Mouse (Mus musculus): ENCODE results near the gene Ggnbp2. TPM values are rescaled to one million over a fixed set of nuclear protein-coding genes. Genes with fewer than 3 reads are reported as not detected.

Gene Ggnbp2
- 69.3 and 71.9 TPM in 2 replicates for polyA plus RNA-seq (2014; fragmentation: Nextera tagmentation; extraction: Ambion mirVana)

GRCm38 (mm10) chr11:84870337-84871043 lies at the start of gene Ggnbp2:
Gene Ggnbp2, minus strand, starts transcription at chr11:84870817.
- Histone ChIP-seq H3K9ac (replicated peaks; ENCODE audit: low read length) (peak within 1 kb of the TSS; percentile 97), H3K9me3 (ENCODE audit: control insufficient read depth, low read length) (no peaks in the 10 kb centered on the region), H3K4me1 (ENCODE audit: control insufficient read depth, insufficient read depth, low read length) (peaks cover 19% of the 10 kb centered on the region), H3K27me3 (ENCODE audit: control insufficient read depth, insufficient read depth, low read length) (no peaks in the 10 kb centered on the region), H3K27ac (replicated peaks; ENCODE audit: low read depth, low read length) (peak within 1 kb of the TSS; percentile 99), H3K4me2 (ENCODE audit: low read length) (peak within 1 kb of the TSS; percentile 78), H3K4me3 (replicated peaks; ENCODE audit: low read depth, low read length) (peak within 1 kb of the TSS; percentile 86), H3K36me3 (ENCODE audit: control insufficient read depth, insufficient read depth, low read length) (no peaks in the 10 kb centered on the region)
- ATAC-seq (ENCODE audit: low FRiP score, low TSS enrichment) (peak; percentile 87), DNase-seq (peak; percentile 96)
- WGBS = under 1% methylated on average over 60 of the region's 62 CpGs

- no peak overlapping the region for H3K9ac ChIP-seq (replicated peaks; ENCODE audit: low read length)
- H3K27ac ChIP-seq (replicated peaks; ENCODE audit: low read depth, low read length) = no peak overlapping the region
- DNase-seq (no peak), ATAC-seq (ENCODE audit: low FRiP score, low TSS enrichment) (no peak)
- no peaks in the 10 kb centered on the region for H3K36me3 ChIP-seq (ENCODE audit: control insufficient read depth, insufficient read depth, low read length)
- H3K9me3 ChIP-seq (ENCODE audit: control insufficient read depth, low read length) = no peaks in the 10 kb centered on the region
- H3K27me3 ChIP-seq (ENCODE audit: control insufficient read depth, insufficient read depth, low read length) = no peaks in the 10 kb centered on the region
- no peak overlapping the region for H3K4me3 ChIP-seq (replicated peaks; ENCODE audit: low read depth, low read length)
- H3K4me2 ChIP-seq (ENCODE audit: low read length) = no peak overlapping the region
- peaks cover 7% of the 10 kb centered on the region; the same call in 1 of the 2 replicates for H3K4me1 ChIP-seq (ENCODE audit: control insufficient read depth, insufficient read depth, low read length)
- WGBS = 77% methylated on average over 7 of the region's 7 CpGs
Observed at GRCm38 (mm10) chr11:84919951-84920350, 49.3 kb upstream of the Ggnbp2 start.

GRCm38 (mm10) chr11:84919276-84919675 lies 48.7 kb upstream of the Ggnbp2 start:
- peaks cover 7% of the 10 kb centered on the region; the same call in 1 of the 2 replicates for H3K4me1 ChIP-seq (ENCODE audit: control insufficient read depth, insufficient read depth, low read length)
- H3K9me3 ChIP-seq (ENCODE audit: control insufficient read depth, low read length) = no peaks in the 10 kb centered on the region
- peak; percentile 50 for DNase-seq

GRCm38 (mm10) chr11:84918425-84918824 lies 47.8 kb upstream of the Ggnbp2 start:
- DNase-seq = peak; percentile 94
- Histone ChIP-seq H3K9me3 (ENCODE audit: control insufficient read depth, low read length) (no peaks in the 10 kb centered on the region), H3K4me2 (ENCODE audit: low read length) (peak overlapping the region; percentile 34), H3K27ac (replicated peaks; ENCODE audit: low read depth, low read length) (no peak overlapping the region), H3K4me1 (ENCODE audit: control insufficient read depth, insufficient read depth, low read length) (peaks cover 7% of the 10 kb centered on the region; the same call in 1 of the 2 replicates), H3K4me3 (replicated peaks; ENCODE audit: low read depth, low read length) (no peak overlapping the region), H3K36me3 (ENCODE audit: control insufficient read depth, insufficient read depth, low read length) (peaks cover 6% of the 10 kb centered on the region), H3K9ac (replicated peaks; ENCODE audit: low read length) (peak overlapping the region; percentile 16; the same call in 1 of the 2 replicates), H3K27me3 (ENCODE audit: control insufficient read depth, insufficient read depth, low read length) (no peaks in the 10 kb centered on the region)
- WGBS = 5% methylated on average over 16 of the region's 16 CpGs
- ATAC-seq (ENCODE audit: low FRiP score, low TSS enrichment) = peak; percentile 74; the same call in 1 of the 2 replicates

More at GRCm38 (mm10) chr11:84919276-84919675, 48.7 kb upstream of the Ggnbp2 start:
- Histone ChIP-seq H3K4me2 (ENCODE audit: low read length) (no peak overlapping the region), H3K27ac (replicated peaks; ENCODE audit: low read depth, low read length) (no peak overlapping the region), H3K4me3 (replicated peaks; ENCODE audit: low read depth, low read length) (no peak overlapping the region), H3K9ac (replicated peaks; ENCODE audit: low read length) (no peak overlapping the region), H3K36me3 (ENCODE audit: control insufficient read depth, insufficient read depth, low read length) (no peaks in the 10 kb centered on the region), H3K27me3 (ENCODE audit: control insufficient read depth, insufficient read depth, low read length) (no peaks in the 10 kb centered on the region)
- ATAC-seq (ENCODE audit: low FRiP score, low TSS enrichment) = no peak
- 41% methylated on average over 3 of the region's 3 CpGs for WGBS

GRCm38 (mm10) chr11:84916703-84917300 lies 46.2 kb upstream of the Ggnbp2 start:
- H3K9me3 ChIP-seq (ENCODE audit: control insufficient read depth, low read length) = no peaks in the 10 kb centered on the region
- H3K4me2 ChIP-seq (ENCODE audit: low read length) = peak overlapping the region; percentile 74
- H3K36me3 ChIP-seq (ENCODE audit: control insufficient read depth, insufficient read depth, low read length) = peaks cover 15% of the 10 kb centered on the region
- 57% methylated on average over 7 of the region's 7 CpGs for WGBS
- H3K27me3 ChIP-seq (ENCODE audit: control insufficient read depth, insufficient read depth, low read length) = no peaks in the 10 kb centered on the region
- H3K9ac ChIP-seq (replicated peaks; ENCODE audit: low read length) = no peak overlapping the region; the same call in 1 of the 2 replicates
- DNase-seq (peak; percentile 18), ATAC-seq (ENCODE audit: low FRiP score, low TSS enrichment) (no peak)
- H3K4me3 ChIP-seq (replicated peaks; ENCODE audit: low read depth, low read length) = peak overlapping the region; percentile 91
- no peak overlapping the region for H3K27ac ChIP-seq (replicated peaks; ENCODE audit: low read depth, low read length)
- H3K4me1 ChIP-seq (ENCODE audit: control insufficient read depth, insufficient read depth, low read length) = peaks cover 7% of the 10 kb centered on the region; the same call in 1 of the 2 replicates

- Histone ChIP-seq H3K27ac (replicated peaks; ENCODE audit: low read depth, low read length) (no peak within 1 kb of the TSS), H3K4me3 (replicated peaks; ENCODE audit: low read depth, low read length) (peak within 1 kb of the TSS; percentile 91), H3K27me3 (ENCODE audit: control insufficient read depth, insufficient read depth, low read length) (no peaks in the 10 kb centered on the region), H3K9me3 (ENCODE audit: control insufficient read depth, low read length) (no peaks in the 10 kb centered on the region), H3K4me2 (ENCODE audit: low read length) (peak within 1 kb of the TSS; percentile 74), H3K9ac (replicated peaks; ENCODE audit: low read length) (peak within 1 kb of the TSS; percentile 79), H3K4me1 (ENCODE audit: control insufficient read depth, insufficient read depth, low read length) (peaks cover 7% of the 10 kb centered on the region; the same call in 1 of the 2 replicates), H3K36me3 (ENCODE audit: control insufficient read depth, insufficient read depth, low read length) (peaks cover 20% of the 10 kb centered on the region)
- peak; percentile 95 for DNase-seq
- ATAC-seq (ENCODE audit: low FRiP score, low TSS enrichment) = peak; percentile 85
- 3% methylated on average over 34 of the region's 34 CpGs for WGBS
Observed at GRCm38 (mm10) chr11:84916053-84916702, 45.6 kb upstream of the Ggnbp2 start, which contains the start of gene Znhit3. Gene Znhit3, minus strand, starts transcription at chr11:84916366.

- H3K9ac ChIP-seq (replicated peaks; ENCODE audit: low read length) = no peak overlapping the region
- no peak overlapping the region for H3K4me2 ChIP-seq (ENCODE audit: low read length)
- no peak overlapping the region for H3K4me3 ChIP-seq (replicated peaks; ENCODE audit: low read depth, low read length)
- H3K4me1 ChIP-seq (ENCODE audit: control insufficient read depth, insufficient read depth, low read length) = peaks cover 7% of the 10 kb centered on the region; the same call in 1 of the 2 replicates
- no peak overlapping the region for H3K27ac ChIP-seq (replicated peaks; ENCODE audit: low read depth, low read length)
- no peaks in the 10 kb centered on the region for H3K27me3 ChIP-seq (ENCODE audit: control insufficient read depth, insufficient read depth, low read length)
- H3K9me3 ChIP-seq (ENCODE audit: control insufficient read depth, low read length) = no peaks in the 10 kb centered on the region
- H3K36me3 ChIP-seq (ENCODE audit: control insufficient read depth, insufficient read depth, low read length) = peaks cover 34% of the 10 kb centered on the region
- WGBS = 76% methylated on average over 5 of the region's 5 CpGs
- ATAC-seq (ENCODE audit: low FRiP score, low TSS enrichment) (no peak), DNase-seq (peak; percentile 4)
Observed at GRCm38 (mm10) chr11:84914673-84915072, 44.1 kb upstream of the Ggnbp2 start.

GRCm38 (mm10) chr11:84910411-84910810 lies 39.8 kb upstream of the Ggnbp2 start:
- H3K27me3 ChIP-seq (ENCODE audit: control insufficient read depth, insufficient read depth, low read length) = no peaks in the 10 kb centered on the region
- H3K4me2 ChIP-seq (ENCODE audit: low read length) = no peak overlapping the region
- no peak overlapping the region for H3K4me3 ChIP-seq (replicated peaks; ENCODE audit: low read depth, low read length)
- no peak overlapping the region for H3K9ac ChIP-seq (replicated peaks; ENCODE audit: low read length)
- DNase-seq (no peak), ATAC-seq (ENCODE audit: low FRiP score, low TSS enrichment) (no peak)
- H3K9me3 ChIP-seq (ENCODE audit: control insufficient read depth, low read length) = no peaks in the 10 kb centered on the region
- peaks cover 2% of the 10 kb centered on the region; the same call in 1 of the 2 replicates for H3K4me1 ChIP-seq (ENCODE audit: control insufficient read depth, insufficient read depth, low read length)
- H3K27ac ChIP-seq (replicated peaks; ENCODE audit: low read depth, low read length) = no peak overlapping the region
- peaks cover 76% of the 10 kb centered on the region for H3K36me3 ChIP-seq (ENCODE audit: control insufficient read depth, insufficient read depth, low read length)
- WGBS = 85% methylated on average over 4 of the region's 4 CpGs
